Comparison of ENCODE assay signal across 19 mouse cellular contexts in the genomic region with DNA sequence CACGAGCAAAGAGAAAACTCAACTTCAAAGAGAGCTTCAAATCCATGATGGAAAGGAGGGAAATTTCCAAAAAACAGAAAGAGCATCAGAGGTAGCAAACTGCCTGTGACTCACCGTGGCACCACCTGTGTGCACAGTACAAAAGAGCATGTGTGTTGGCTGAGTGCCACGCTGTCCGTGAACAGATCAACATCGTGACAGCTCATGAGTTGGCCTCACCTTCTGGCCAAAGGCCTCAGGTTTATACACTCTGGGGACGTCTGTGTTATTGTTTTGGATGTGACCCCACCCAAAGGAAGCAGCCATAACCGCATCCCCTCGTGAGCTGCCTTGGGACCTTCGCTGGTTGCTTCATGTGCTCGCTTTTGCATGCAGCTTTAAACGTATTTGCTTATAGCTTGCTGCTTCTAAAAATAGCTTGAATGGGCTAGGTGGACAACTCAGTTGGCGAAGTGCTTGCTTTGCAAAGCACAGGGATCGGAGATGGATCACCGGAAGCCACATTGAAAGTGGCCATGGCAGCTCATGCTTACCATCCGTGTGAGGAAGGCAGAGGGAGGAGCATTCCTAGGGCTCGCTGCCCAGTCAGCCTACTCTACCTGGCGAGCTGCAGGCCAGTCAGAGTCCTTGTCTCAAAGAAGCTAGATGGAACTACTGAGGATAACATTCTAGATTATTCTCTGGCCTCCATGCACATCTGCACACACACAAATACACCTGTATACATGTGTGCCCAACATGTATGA.
DNase-seq lines count a peak whose midpoint lies in the region; ATAC-seq and TF ChIP-seq lines count a peak whose summit lies in the region.
"Had no signal": no experiment of that assay in that cellular context is flagged by ENCODE, and none has a peak within 500 bp of the region (broad histone marks: within the 10 kb centered on the region; RNA-seq: fewer than 3 reads in every experiment).

No protein-coding gene starts in this region.

- peaks cover 3% of the 10 kb centered on the region; the same call in 1 of the 2 replicates for H3K9me3 ChIP-seq in lung, embryonic 16.5 days (ENCODE audit: control insufficient read depth, low read length)
- H3K9me3 ChIP-seq: embryonic facial prominence, embryonic 15.5 days; forebrain, embryonic 13.5 days; heart, embryonic 13.5 days; kidney, embryonic 15.5 days; liver, embryonic 13.5 days; midbrain, embryonic 15.5 days had no signal

- no peaks in the 10 kb centered on the region for H3K4me1 ChIP-seq in kidney, adult 2 months (ENCODE audit: control insufficient read depth, insufficient read depth, low read length)
- H3K4me1 ChIP-seq in lung, embryonic 16.5 days (replicated peaks; ENCODE audit: control insufficient read depth, insufficient read depth, low read length): 0 out of 2 replicates have a peak, but pooled peaks cover 2% of the 10 kb centered on the region
- H3K4me1 ChIP-seq: embryonic facial prominence, embryonic 15.5 days; forebrain, embryonic 13.5 days; liver, embryonic 13.5 days; midbrain, embryonic 15.5 days; neural tube, embryonic 12.5 days had no signal

- no peak overlapping the region for H3K4me3 ChIP-seq in kidney, adult 2 months (ENCODE audit: insufficient read depth, low read depth, low read length)
- no peak overlapping the region for H3K4me3 ChIP-seq in lung, embryonic 16.5 days (ENCODE audit: low read length)
- H3K4me3 ChIP-seq: embryonic facial prominence, embryonic 15.5 days; forebrain, embryonic 13.5 days; heart, embryonic 13.5 days; kidney, embryonic 15.5 days; liver, embryonic 13.5 days; midbrain, embryonic 15.5 days; neural tube, embryonic 12.5 days had no signal

- H3K27ac ChIP-seq in kidney, adult 2 months (ENCODE audit: insufficient read depth, low read depth, low read length): no peak overlapping the region
- H3K27ac ChIP-seq in lung, embryonic 16.5 days (ENCODE audit: low read length): no peak overlapping the region
- H3K27ac ChIP-seq: embryonic facial prominence, embryonic 15.5 days; forebrain, embryonic 13.5 days; heart, embryonic 13.5 days; kidney, embryonic 15.5 days; liver, embryonic 13.5 days; midbrain, embryonic 15.5 days; neural tube, embryonic 12.5 days had no signal

- no peak for TF ChIP-seq CTCF in kidney, adult 2 months (conservative IDR thresholded peaks at IDR 0.05; ENCODE audit: insufficient read depth, insufficient read length, low read depth, low read length)

- peak overlapping the region; percentile 23 for H3K4me2 ChIP-seq in lung, embryonic 16.5 days (ENCODE audit: low read depth, low read length)
- H3K4me2 ChIP-seq: embryonic facial prominence, embryonic 15.5 days; forebrain, embryonic 13.5 days; heart, embryonic 13.5 days; kidney, embryonic 15.5 days; liver, embryonic 13.5 days; midbrain, embryonic 15.5 days; neural tube, embryonic 12.5 days had no signal

- H3K9ac ChIP-seq in lung, embryonic 16.5 days (ENCODE audit: low read length): no peak overlapping the region
- H3K9ac ChIP-seq: embryonic facial prominence, embryonic 15.5 days; forebrain, embryonic 13.5 days; heart, embryonic 13.5 days; kidney, embryonic 15.5 days; liver, embryonic 13.5 days; midbrain, embryonic 15.5 days; neural tube, embryonic 12.5 days had no signal

- no peak for TF ChIP-seq POLR2A in kidney, adult 2 months (IDR thresholded peaks at IDR 0.05; ENCODE audit: low read depth, low read length)

- no peaks in the 10 kb centered on the region for H3K27me3 ChIP-seq in kidney, adult 2 months (replicated peaks; ENCODE audit: control insufficient read depth, insufficient read depth, low read length)
- no peaks in the 10 kb centered on the region for H3K27me3 ChIP-seq in lung, embryonic 16.5 days (ENCODE audit: control insufficient read depth, insufficient read depth, low read depth, low read length)
- H3K27me3 ChIP-seq: embryonic facial prominence, embryonic 15.5 days; forebrain, embryonic 13.5 days; heart, embryonic 13.5 days; kidney, embryonic 15.5 days; liver, embryonic 13.5 days; midbrain, embryonic 15.5 days; neural tube, embryonic 12.5 days had no signal

- 71% methylated on average over 17 of the region's 17 CpGs for WGBS in kidney, adult 2 months
- WGBS in lung, embryonic 16.5 days: 52% methylated on average over 17 of the region's 17 CpGs

- DNase-seq in kidney, postnatal 14 days: peak; percentile 17
- DNase-seq in kidney, adult 2 months: no peak
- peak; percentile 44 for DNase-seq in NIH3T3 (ENCODE audit: low read depth)
- DNase-seq in cerebellum, adult 9-10 months: peak; percentile 29
- no peak for DNase-seq in layer of hippocampus, postnatal 36 days
- no peak for DNase-seq in gastrocnemius, postnatal 10 days
- DNase-seq: adrenal gland, postnatal 36 days; liver, embryonic 13.5 days; retina, postnatal 1 day; thymus, adult 18-20 months had no signal

- no peaks in the 10 kb centered on the region for H3K36me3 ChIP-seq in kidney, adult 2 months (ENCODE audit: control insufficient read depth, insufficient read depth, low read length)
- no peaks in the 10 kb centered on the region for H3K36me3 ChIP-seq in lung, embryonic 16.5 days (ENCODE audit: control insufficient read depth, insufficient read depth, low read length)
- H3K36me3 ChIP-seq: embryonic facial prominence, embryonic 15.5 days; G1E; heart, embryonic 13.5 days; kidney, embryonic 15.5 days; liver, embryonic 13.5 days; midbrain, embryonic 15.5 days; neural tube, embryonic 12.5 days had no signal

- peak; percentile 60; the same call in 1 of the 2 replicates for ATAC-seq in lung, embryonic 16.5 days (ENCODE audit: low read depth)
- ATAC-seq in inflammation-experienced regulatory T-cells, adult 6 months: no peak
- ATAC-seq: forebrain, embryonic 13.5 days; midbrain, embryonic 15.5 days had no signal

Comparison
In these comparisons a context has a peak if more than half of its experiments do, and no peak if none do; other contexts are left out.
1. DNase-seq: peak in kidney, postnatal 14 days (single experiment), NIH3T3 (single experiment) and cerebellum, adult 9-10 months (single experiment); none in kidney, adult 2 months (single experiment), layer of hippocampus, postnatal 36 days (0 of 2) and gastrocnemius, postnatal 10 days (single experiment).